Comparison of ENCODE assay signal across 11 mouse cellular contexts in the genomic region with DNA sequence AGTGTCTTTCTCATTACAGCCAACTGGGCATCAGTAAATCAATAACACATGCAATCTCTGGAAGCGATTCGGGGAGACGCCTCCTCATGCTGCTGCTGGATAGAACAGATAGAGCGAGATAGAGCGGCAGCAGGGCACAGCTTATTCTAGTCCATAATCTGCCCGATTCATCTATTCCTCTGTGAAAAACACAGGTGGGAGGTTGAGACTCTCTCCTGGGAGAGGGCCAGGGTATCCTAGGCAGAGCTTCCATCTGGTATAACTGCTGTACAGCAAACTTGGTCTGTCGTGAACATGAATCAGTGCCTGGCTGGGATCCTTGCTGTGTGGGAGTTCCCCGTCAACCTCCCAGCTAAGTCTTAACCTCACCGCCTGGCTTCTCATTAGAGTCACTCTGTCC.
DNase-seq lines count a peak whose midpoint lies in the region; ATAC-seq and TF ChIP-seq lines count a peak whose summit lies in the region.
"Had no signal": no experiment of that assay in that cellular context is flagged by ENCODE, and none has a peak within 500 bp of the region (broad histone marks: within the 10 kb centered on the region; RNA-seq: fewer than 3 reads in every experiment).

No protein-coding gene starts in this region.

- no peaks in the 10 kb centered on the region for H3K9me3 ChIP-seq in kidney, embryonic 14.5 days (ENCODE audit: control insufficient read depth, low read length)

- no peak overlapping the region for H3K4me3 ChIP-seq in kidney, embryonic 14.5 days (ENCODE audit: low read length)
- H3K4me3 ChIP-seq in layer of hippocampus, adult 2 months = no peak overlapping the region
- no peak overlapping the region for H3K4me3 ChIP-seq in lung, adult 2 months (replicated peaks; ENCODE audit: extremely low read depth, low read depth, low read length)

- 51% methylated on average over 9 of the region's 9 CpGs for WGBS in kidney, embryonic 14.5 days
- 84% methylated on average over 9 of the region's 9 CpGs for WGBS in lung, adult 2 months

- H3K27me3 ChIP-seq in kidney, embryonic 14.5 days (ENCODE audit: control insufficient read depth, insufficient read depth, low read length) = no peaks in the 10 kb centered on the region

- H3K36me3 ChIP-seq in kidney, embryonic 14.5 days (ENCODE audit: control insufficient read depth, insufficient read depth, low read length) = no peaks in the 10 kb centered on the region

- peak; percentile 62; the same call in 1 of the 2 replicates for ATAC-seq in kidney, embryonic 14.5 days (ENCODE audit: low FRiP score, low TSS enrichment)
- ATAC-seq: hindbrain, postnatal 0 days had no signal

- no peak overlapping the region for H3K4me2 ChIP-seq in kidney, embryonic 14.5 days (replicated peaks; ENCODE audit: low read depth, low read length)
- H3K4me2 ChIP-seq: midbrain, embryonic 11.5 days had no signal

- no peak for DNase-seq in kidney, postnatal 36 days
- DNase-seq in cerebellum, adult 9-11 months = peak; percentile 39
- DNase-seq in layer of hippocampus, adult 2 months (ENCODE audit: low spot score in 2 of 2) = peak; percentile 78 to 90
- DNase-seq in right cerebral cortex, adult 2 months (ENCODE audit: low spot score in 2 of 2) = peak; percentile 78 to 83
- no peak for DNase-seq in adrenal gland, postnatal 4 days (ENCODE audit: low spot score in 2 of 2)
- no peak for DNase-seq in spleen, postnatal 14 days (ENCODE audit: low spot score in 2 of 2)
- no peak for DNase-seq in lung, adult 2 months
- DNase-seq: gastrocnemius, postnatal 25 days had no signal

- H3K9ac ChIP-seq in kidney, embryonic 14.5 days (ENCODE audit: low read depth, low read length) = no peak overlapping the region

- no peak for TF ChIP-seq POLR2A in lung, adult 2 months (IDR thresholded peaks at IDR 0.05; ENCODE audit: borderline replicate concordance, extremely low read depth, low read depth, low read length)

- no peak for TF ChIP-seq CTCF in layer of hippocampus, adult 2 months (conservative IDR thresholded peaks at IDR 0.05)
- no peak for TF ChIP-seq CTCF in lung, adult 2 months (IDR thresholded peaks at IDR 0.05; ENCODE audit: insufficient read depth, low read length)

- H3K4me1 ChIP-seq in kidney, embryonic 14.5 days (ENCODE audit: control insufficient read depth, insufficient read depth, low read length) = peaks cover 3% of the 10 kb centered on the region; the same call in 1 of the 2 replicates
- H3K4me1 ChIP-seq in lung, adult 2 months (ENCODE audit: control insufficient read depth, insufficient read depth, low read length) = no peaks in the 10 kb centered on the region

- H3K27ac ChIP-seq in kidney, embryonic 14.5 days (ENCODE audit: low read depth, low read length) = no peak overlapping the region
- peak overlapping the region; percentile 67 for H3K27ac ChIP-seq in layer of hippocampus, adult 2 months
- H3K27ac ChIP-seq: hindbrain, postnatal 0 days had no signal

Comparison
In these comparisons a context has a peak if more than half of its experiments do, and no peak if none do; other contexts are left out.
1. DNase-seq: peak in cerebellum, adult 9-11 months (single experiment), layer of hippocampus, adult 2 months (2 of 2) and right cerebral cortex, adult 2 months (2 of 2); none in kidney, postnatal 36 days (0 of 2), adrenal gland, postnatal 4 days (0 of 2), spleen, postnatal 14 days (0 of 2) and lung, adult 2 months (single experiment).